Mouse (Mus musculus): Measurements from ENCODE around the gene Mtus2. TPM values are rescaled to one million over a fixed set of nuclear protein-coding genes. Genes with fewer than 3 reads are reported as not detected.
A peak's percentile ranks its signal among the peaks of the same experiment; 100 is the strongest.

The Mtus2 gene
- total RNA-seq, 2 experiments from 2014 or later = 0.08 to 0.15 TPM

GRCm38 (mm10) chr5:148264819-148265707 is 307.9 kb downstream of the Mtus2 start:
- intact Hi-C loops (cut with DNase I) = no loop called here
- Histone ChIP-seq H3K27ac (no peak overlapping the region), H3K4me3 (peak overlapping the region; percentile 63)
- DNase-seq = no peak
- TF ChIP-seq CTCF (IDR thresholded peaks at IDR 0.05) = no peak

- no peak overlapping the region for H3K4me3 ChIP-seq
- no peak overlapping the region for H3K27ac ChIP-seq
- no peak for DNase-seq
- intact Hi-C loops (cut with DNase I) = no loop called here
- no peak for TF ChIP-seq CTCF (IDR thresholded peaks at IDR 0.05)
These were observed 309.7 kb downstream of the Mtus2 start for GRCm38 (mm10) chr5:148266841-148267240.

- TF ChIP-seq CTCF (IDR thresholded peaks at IDR 0.05) = no peak
- Histone ChIP-seq H3K4me3 (no peak overlapping the region), H3K27ac (no peak overlapping the region)
- no peak for DNase-seq
- intact Hi-C loops (cut with DNase I) = no loop called here
These were observed 310.3 kb downstream of the Mtus2 start for GRCm38 (mm10) chr5:148267446-148267845.

GRCm38 (mm10) chr5:148272065-148272464 is 314.9 kb downstream of the Mtus2 start:
- Histone ChIP-seq H3K4me3 (no peak overlapping the region), H3K27ac (no peak overlapping the region)
- TF ChIP-seq CTCF (IDR thresholded peaks at IDR 0.05) = no peak
- DNase-seq = no peak
- intact Hi-C loops (cut with DNase I) = no loop called here

GRCm38 (mm10) chr5:148272771-148273170 is 315.7 kb downstream of the Mtus2 start:
- no peak for TF ChIP-seq CTCF (IDR thresholded peaks at IDR 0.05)
- H3K4me3 ChIP-seq = no peak overlapping the region
- intact Hi-C loops (cut with DNase I) = no loop called here
- H3K27ac ChIP-seq = no peak overlapping the region
- DNase-seq = no peak

GRCm38 (mm10) chr5:148278233-148278632 is 321.1 kb downstream of the Mtus2 start:
- Histone ChIP-seq H3K27ac (no peak overlapping the region), H3K4me3 (no peak overlapping the region)
- DNase-seq = no peak
- intact Hi-C loops (cut with DNase I) = no loop called here
- no peak for TF ChIP-seq CTCF (IDR thresholded peaks at IDR 0.05)

- DNase-seq = no peak
- Histone ChIP-seq H3K4me3 (no peak overlapping the region), H3K27ac (no peak overlapping the region)
- no peak for TF ChIP-seq CTCF (IDR thresholded peaks at IDR 0.05)
- intact Hi-C loops (cut with DNase I) = no loop called here
These were observed 323.2 kb downstream of the Mtus2 start for GRCm38 (mm10) chr5:148280321-148280720.

GRCm38 (mm10) chr5:148282093-148282492 is 325.0 kb downstream of the Mtus2 start:
- H3K27ac ChIP-seq = no peak overlapping the region
- no peak for TF ChIP-seq CTCF (IDR thresholded peaks at IDR 0.05)
- no peak overlapping the region for H3K4me3 ChIP-seq
- no peak for DNase-seq
- intact Hi-C loops (cut with DNase I) = no loop called here

- intact Hi-C loops (cut with DNase I) = no loop called here
- no peak for TF ChIP-seq CTCF (IDR thresholded peaks at IDR 0.05)
- no peak for DNase-seq
- no peak overlapping the region for H3K27ac ChIP-seq
- H3K4me3 ChIP-seq = no peak overlapping the region
These were observed 325.5 kb downstream of the Mtus2 start for GRCm38 (mm10) chr5:148282631-148283030.

- no peak for TF ChIP-seq CTCF (IDR thresholded peaks at IDR 0.05)
- intact Hi-C loops (cut with DNase I) = no loop called here
- H3K27ac ChIP-seq = no peak overlapping the region
- H3K4me3 ChIP-seq = no peak overlapping the region
- DNase-seq = no peak
These were observed 326.1 kb downstream of the Mtus2 start for GRCm38 (mm10) chr5:148283177-148283576.

GRCm38 (mm10) chr5:148283584-148283983 is 326.5 kb downstream of the Mtus2 start:
- Histone ChIP-seq H3K27ac (no peak overlapping the region), H3K4me3 (no peak overlapping the region)
- intact Hi-C loops (cut with DNase I) = no loop called here
- DNase-seq = no peak
- no peak for TF ChIP-seq CTCF (IDR thresholded peaks at IDR 0.05)

GRCm38 (mm10) chr5:148287529-148287928 is 330.4 kb downstream of the Mtus2 start:
- Histone ChIP-seq H3K4me3 (no peak overlapping the region), H3K27ac (no peak overlapping the region)
- intact Hi-C loops (cut with DNase I) = no loop called here
- no peak for DNase-seq
- no peak for TF ChIP-seq CTCF (IDR thresholded peaks at IDR 0.05)

- no peak overlapping the region for H3K27ac ChIP-seq
- TF ChIP-seq CTCF (IDR thresholded peaks at IDR 0.05) = no peak
- no peak for DNase-seq
- no peak overlapping the region for H3K4me3 ChIP-seq
- intact Hi-C loops (cut with DNase I) = no loop called here
These were observed 331.7 kb downstream of the Mtus2 start for GRCm38 (mm10) chr5:148288804-148289203.

GRCm38 (mm10) chr5:148289951-148290350 is 332.8 kb downstream of the Mtus2 start:
- no peak for TF ChIP-seq CTCF (IDR thresholded peaks at IDR 0.05)
- intact Hi-C loops (cut with DNase I) = no loop called here
- no peak overlapping the region for H3K27ac ChIP-seq
- no peak overlapping the region for H3K4me3 ChIP-seq
- DNase-seq = no peak
